Mouse (Mus musculus) forebrain, embryonic 11.5 days (tissue): ENCODE results near the gene Sf3a1. TPM values are rescaled to one million over a fixed set of nuclear protein-coding genes. Genes with fewer than 3 reads are reported as not detected.
"Not testable (repeated sequence)": the region's sequence is repeated elsewhere in the genome, so short reads cannot be mapped to it uniquely, and the experiment has no call there.

Experiments
- ATAC-seq: fragments of 200-750 bp; cut with Nextera tagmentation; replicated peaks from 2 replicates; pipeline ENCODE4 v1.8.0; 2017; ENCODE audit warnings: moderate TSS enrichment; ENCODE audit not compliant: low FRiP score
- DNase-seq: peaks from one replicate; pipeline ENCODE4 v3.0.0-alpha.2; 2017; ENCODE audit warnings: low spot score
- H3K27ac ChIP-seq: fragments of 300-500 bp; sonication (generic); 2 replicates; pipeline ENCODE4 v1.5.1; 2014; ENCODE audit warnings: low read depth, low read length
- H3K27me3 ChIP-seq: fragments of 300-500 bp; sonication (generic); 2 replicates; pipeline ENCODE4 v1.6.1; 2014; ENCODE audit warnings: mild to moderate bottlenecking, low read length, mixed read lengths; ENCODE audit not compliant: control insufficient read depth, insufficient read depth
- H3K36me3 ChIP-seq: fragments of 300-500 bp; sonication (generic); 2 replicates; pipeline ENCODE4 v1.6.1; 2014; ENCODE audit warnings: mild to moderate bottlenecking, low read length, moderate library complexity, mixed read lengths; ENCODE audit not compliant: control insufficient read depth, insufficient read depth
- H3K4me1 ChIP-seq: fragments of 300-500 bp; sonication (generic); replicated peaks from 2 replicates; pipeline ENCODE4 v1.6.1; 2014; ENCODE audit warnings: low read length, mixed read lengths; ENCODE audit not compliant: control insufficient read depth, insufficient read depth
- H3K4me2 ChIP-seq: fragments of 300-500 bp; sonication (generic); 2 replicates; pipeline ENCODE4 v1.6.1; 2014; ENCODE audit warnings: low read depth, mild to moderate bottlenecking, low read length, moderate library complexity, mixed read lengths; ENCODE audit not compliant: severe bottlenecking
- H3K4me3 ChIP-seq: fragments of 300-500 bp; sonication (generic); 2 replicates; pipeline ENCODE4 v1.5.1; 2014; ENCODE audit warnings: low read depth, low read length
- H3K9ac ChIP-seq: fragments of 300-500 bp; sonication (generic); 2 replicates; pipeline ENCODE4 v1.6.1; 2014; ENCODE audit warnings: low read length
- H3K9me3 ChIP-seq: fragments of 300-500 bp; sonication (generic); 2 replicates; pipeline ENCODE4 v1.6.1; 2016; ENCODE audit warnings: low read length, mixed read lengths; ENCODE audit not compliant: control insufficient read depth
- WGBS: fragments of 180-500 bp; shearing (Covaris S2); extraction: QIAGEN DNeasy Blood & Tissue Kit; methylation state at CpG from one replicate; pipeline ENCODE4 v1.1.7; 2014; 5-methylcytosine and 5-hydroxymethylcytosine counted together
- polyA plus RNA-seq: library from polyadenylated mRNA; unstranded; fragments of >200 nt; fragmentation: Nextera tagmentation; extraction: Ambion mirVana; gene quantifications from 2 replicates; pipeline ENCODE4 v1.2.1, GENCODE M21; 2014

Sf3a1 gene
- polyA plus RNA-seq, 1 experiment from 2014 or later: 108 TPM

- ATAC-seq, H3K4me3 ChIP-seq, DNase-seq, H3K9ac ChIP-seq, H3K36me3 ChIP-seq, H3K27me3 ChIP-seq, H3K4me2 ChIP-seq, H3K4me1 ChIP-seq, H3K9me3 ChIP-seq, H3K27ac ChIP-seq: not testable (repeated sequence)
- WGBS: 96% methylated on average over 4 of the region's 4 CpGs
Observed at GRCm38 (mm10) chr11:4128461-4128860, 31.7 kb upstream of the Sf3a1 start.

GRCm38 (mm10) chr11:4133450-4133849, 26.7 kb upstream of the Sf3a1 start:
- no peak overlapping the region for H3K27ac ChIP-seq
- no peak for ATAC-seq
- 58% methylated on average over 3 of the region's 3 CpGs for WGBS

GRCm38 (mm10) chr11:4134400-4134799, 25.8 kb upstream of the Sf3a1 start:
- Histone ChIP-seq H3K27me3 (no peaks in the 10 kb centered on the region), H3K9ac (no peak overlapping the region), H3K4me2 (no peak overlapping the region), H3K9me3 (no peaks in the 10 kb centered on the region; the same call in 1 of the 2 replicates), H3K4me3 (peak overlapping the region; percentile 86; the same call in 1 of the 2 replicates), H3K27ac (no peak overlapping the region), H3K36me3 (no peaks in the 10 kb centered on the region), H3K4me1 (no peaks in the 10 kb centered on the region)
- WGBS: 65% methylated on average over 6 of the region's 6 CpGs
- no peak for DNase-seq
- ATAC-seq: no peak; the same call in 1 of the 2 replicates

More at GRCm38 (mm10) chr11:4133450-4133849, 26.7 kb upstream of the Sf3a1 start:
- DNase-seq: no peak
- no peaks in the 10 kb centered on the region for H3K4me1 ChIP-seq
- H3K4me3 ChIP-seq: no peak overlapping the region
- no peaks in the 10 kb centered on the region for H3K36me3 ChIP-seq
- no peaks in the 10 kb centered on the region; the same call in 1 of the 2 replicates for H3K9me3 ChIP-seq
- H3K4me2 ChIP-seq: no peak overlapping the region
- no peaks in the 10 kb centered on the region for H3K27me3 ChIP-seq
- H3K9ac ChIP-seq: no peak overlapping the region

- Histone ChIP-seq H3K27me3 (no peaks in the 10 kb centered on the region), H3K36me3 (peaks cover under 1% of the 10 kb centered on the region; the same call in 1 of the 2 replicates), H3K4me1 (no peaks in the 10 kb centered on the region), H3K9me3 (no peaks in the 10 kb centered on the region; the same call in 1 of the 2 replicates), H3K4me2 (peak within 1 kb of the TSS; percentile 90), H3K9ac (peak within 1 kb of the TSS; percentile 95), H3K4me3 (peak within 1 kb of the TSS; percentile 86), H3K27ac (0 out of 2 replicates have a peak within 1 kb of the TSS, but pooled peaks have one; percentile 18)
- peak; percentile 92 for ATAC-seq
- DNase-seq: peak; percentile 98
- 3% methylated on average over 60 of the region's 66 CpGs for WGBS
Observed at GRCm38 (mm10) chr11:4134986-4135935, 24.9 kb upstream of the Sf3a1 start, which contains the start of gene Rnf215. Gene Rnf215 (plus strand): TSS chr11:4135202.

- ATAC-seq (no peak), DNase-seq (no peak)
- Histone ChIP-seq H3K4me3 (no peak overlapping the region), H3K4me1 (no peaks in the 10 kb centered on the region), H3K9me3 (no peaks in the 10 kb centered on the region), H3K27me3 (no peaks in the 10 kb centered on the region), H3K36me3 (peaks cover 5% of the 10 kb centered on the region; the same call in 1 of the 2 replicates), H3K4me2 (no peak overlapping the region), H3K9ac (no peak overlapping the region), H3K27ac (no peak overlapping the region)
- WGBS: 68% methylated on average over 2 of the region's 2 CpGs
Observed at GRCm38 (mm10) chr11:4138964-4139363, 21.2 kb upstream of the Sf3a1 start.

- Histone ChIP-seq H3K9ac (no peak overlapping the region), H3K27ac (no peak overlapping the region), H3K9me3 (no peaks in the 10 kb centered on the region), H3K36me3 (peaks cover 5% of the 10 kb centered on the region; the same call in 1 of the 2 replicates), H3K4me1 (no peaks in the 10 kb centered on the region), H3K4me3 (no peak overlapping the region), H3K4me2 (no peak overlapping the region), H3K27me3 (no peaks in the 10 kb centered on the region)
- ATAC-seq (no peak), DNase-seq (no peak)
Observed at GRCm38 (mm10) chr11:4141505-4141904, 18.6 kb upstream of the Sf3a1 start.

- Histone ChIP-seq H3K4me3 (no peak overlapping the region), H3K4me1 (no peaks in the 10 kb centered on the region), H3K36me3 (peaks cover 5% of the 10 kb centered on the region; the same call in 1 of the 2 replicates), H3K9ac (no peak overlapping the region), H3K27ac (no peak overlapping the region), H3K9me3 (no peaks in the 10 kb centered on the region), H3K4me2 (no peak overlapping the region), H3K27me3 (no peaks in the 10 kb centered on the region)
- ATAC-seq (no peak), DNase-seq (no peak)
- 85% methylated on average over 4 of the region's 4 CpGs for WGBS
Observed at GRCm38 (mm10) chr11:4142352-4142751, 17.8 kb upstream of the Sf3a1 start.

GRCm38 (mm10) chr11:4143281-4144062, 16.7 kb upstream of the Sf3a1 start:
- Histone ChIP-seq H3K9ac (no peak overlapping the region), H3K4me1 (no peaks in the 10 kb centered on the region), H3K4me2 (no peak overlapping the region), H3K27me3 (no peaks in the 10 kb centered on the region), H3K9me3 (no peaks in the 10 kb centered on the region), H3K27ac (no peak overlapping the region), H3K4me3 (no peak overlapping the region), H3K36me3 (peaks cover 5% of the 10 kb centered on the region; the same call in 1 of the 2 replicates)
- 93% methylated on average over 21 of the region's 21 CpGs for WGBS
- ATAC-seq (no peak), DNase-seq (no peak)
